Mouse (Mus musculus) midbrain, postnatal 0 days (tissue): ENCODE measurements around the gene Olfr539. TPM values are rescaled to one million over a fixed set of nuclear protein-coding genes. Genes with fewer than 3 reads are reported as not detected.

Experiments
- ATAC-seq: fragments of 200-750 bp; cut with Nextera tagmentation; 2 replicates; pipeline ENCODE4 v1.8.0; 2017; ENCODE audit warnings: moderate number of reproducible peaks, mild to moderate bottlenecking, moderate TSS enrichment, moderate library complexity; ENCODE audit not compliant: low FRiP score
- DNase-seq: peaks from one replicate; pipeline ENCODE4 v3.0.0-alpha.2; 2015; ENCODE audit warnings: low spot score
- H3K27ac ChIP-seq: fragments of 300-500 bp; sonication (generic); 2 replicates; pipeline ENCODE4 v1.5.1; 2014; ENCODE audit warnings: low read depth, mild to moderate bottlenecking, low read length, mixed read lengths
- H3K27me3 ChIP-seq: fragments of 300-500 bp; sonication (generic); 2 replicates; pipeline ENCODE4 v1.6.1; 2014; ENCODE audit warnings: low read length, control low read depth, mixed read lengths; ENCODE audit not compliant: insufficient read depth
- H3K36me3 ChIP-seq: fragments of 300-500 bp; sonication (generic); 2 replicates; pipeline ENCODE4 v1.6.1; 2014; ENCODE audit warnings: low read length, control low read depth, mixed read lengths; ENCODE audit not compliant: insufficient read depth
- H3K4me1 ChIP-seq: fragments of 300-500 bp; sonication (generic); 2 replicates; pipeline ENCODE4 v1.6.1; 2014; ENCODE audit warnings: mild to moderate bottlenecking, control low read depth, antibody characterized with exemption, low read length, mixed read lengths; ENCODE audit not compliant: insufficient read depth
- H3K4me2 ChIP-seq: fragments of 300-500 bp; sonication (generic); 2 replicates; pipeline ENCODE4 v1.6.1; 2014; ENCODE audit warnings: low read depth, mild to moderate bottlenecking, low read length, mixed read lengths; ENCODE audit not compliant: poor library complexity, severe bottlenecking
- H3K4me3 ChIP-seq: fragments of 300-500 bp; sonication (generic); 2 replicates; pipeline ENCODE4 v1.5.1; 2014; ENCODE audit warnings: low read depth, mild to moderate bottlenecking, low read length, moderate library complexity
- H3K9ac ChIP-seq: fragments of 300-500 bp; sonication (generic); replicated peaks from 2 replicates; pipeline ENCODE4 v1.6.1; 2014; ENCODE audit warnings: mild to moderate bottlenecking, low read length, moderate library complexity, mixed read lengths; ENCODE audit not compliant: poor library complexity, severe bottlenecking
- H3K9me3 ChIP-seq: fragments of 300-500 bp; sonication (generic); 2 replicates; pipeline ENCODE4 v1.6.1; 2016; ENCODE audit warnings: low read length, control low read depth
- CTCF ChIP-seq: IDR thresholded peaks from 2 replicates; pipeline ENCODE4 v1.5.1; 2016; ENCODE audit warnings: antibody characterized with exemption, mild to moderate bottlenecking
- polyA plus RNA-seq: library from polyadenylated mRNA; unstranded; fragments of >200 nt; fragmentation: Nextera tagmentation; extraction: Ambion mirVana; gene quantifications from 2 replicates; pipeline ENCODE4 v1.2.1, GENCODE M21; 2015
- total RNA-seq: library from RNA; depleted of rRNA; stranded (reverse); fragments of >200 nt; gene quantifications from 2 replicates; pipeline ENCODE4 v1.2.3, GENCODE M21; 2014; rRNA removed

Gene Olfr539
- total and polyA plus RNA-seq, 2 experiments from 2014 or later = 0.04 TPM; not detected in 1

GRCm38 (mm10) chr7:140725558-140725957, 65.8 kb downstream of the Olfr539 start:
- Histone ChIP-seq H3K4me3 (no peak overlapping the region), H3K27ac (no peak overlapping the region), H3K9ac (no peak overlapping the region), H3K4me1 (no peaks in the 10 kb centered on the region), H3K9me3 (no peaks in the 10 kb centered on the region), H3K4me2 (no peak overlapping the region), H3K36me3 (no peaks in the 10 kb centered on the region), H3K27me3 (no peaks in the 10 kb centered on the region)
- no peak for ATAC-seq
- no peak for DNase-seq
- no peak for TF ChIP-seq CTCF

Other genes with a start within 250 kb of the Olfr539 start
- gene Olfr532, start 238.3 kb upstream of the Olfr539 start, total RNA-seq = not detected in 2 replicates
- gene Olfr532, start 238.3 kb upstream of the Olfr539 start, polyA plus RNA-seq = not detected in 2 replicates
- gene Olfr533, start 196.6 kb upstream of the Olfr539 start, total RNA-seq = not detected in 2 replicates
- gene Olfr533, start 196.6 kb upstream of the Olfr539 start, polyA plus RNA-seq = not detected in 2 replicates
- gene Olfr535, start 175.7 kb upstream of the Olfr539 start, total RNA-seq = not detected in 2 replicates
- not detected in 2 replicates for gene Olfr535, start 175.7 kb upstream of the Olfr539 start, polyA plus RNA-seq
- 0.05 TPM in 1 of 2 replicates, not detected in the other for gene Olfr536, start 152.5 kb upstream of the Olfr539 start, total RNA-seq
- not detected in 2 replicates for gene Olfr536, start 152.5 kb upstream of the Olfr539 start, polyA plus RNA-seq
- not detected in 2 replicates for gene Olfr538, start 92.0 kb upstream of the Olfr539 start, total RNA-seq
- gene Olfr538, start 92.0 kb upstream of the Olfr539 start, polyA plus RNA-seq = not detected in 2 replicates
- not detected in 2 replicates for gene Olfr46, start 58.7 kb upstream of the Olfr539 start, total RNA-seq
- gene Olfr46, start 58.7 kb upstream of the Olfr539 start, polyA plus RNA-seq = not detected in 2 replicates
- not detected in 2 replicates for gene Olfr61, start 31.0 kb upstream of the Olfr539 start, total RNA-seq
- gene Olfr61, start 31.0 kb upstream of the Olfr539 start, polyA plus RNA-seq = not detected in 2 replicates
- not detected in 2 replicates for gene Olfr53, start 13.5 kb upstream of the Olfr539 start, total RNA-seq
- not detected in 2 replicates for gene Olfr53, start 13.5 kb upstream of the Olfr539 start, polyA plus RNA-seq
- gene Olfr45, start 22.0 kb downstream of the Olfr539 start, total RNA-seq = not detected in 2 replicates
- not detected in 2 replicates for gene Olfr45, start 22.0 kb downstream of the Olfr539 start, polyA plus RNA-seq
- gene Olfr541, start 37.3 kb downstream of the Olfr539 start, total RNA-seq = not detected in 2 replicates
- gene Olfr541, start 37.3 kb downstream of the Olfr539 start, polyA plus RNA-seq = not detected in 2 replicates
- gene Cyp2e1, start 103.8 kb downstream of the Olfr539 start, total RNA-seq = not detected in 2 replicates
- gene Cyp2e1, start 103.8 kb downstream of the Olfr539 start, polyA plus RNA-seq = not detected in 2 replicates
- 0.55 TPM in 1 of 2 replicates, not detected in the other for gene Syce1, start 127.9 kb downstream of the Olfr539 start, total RNA-seq
- gene Syce1, start 127.9 kb downstream of the Olfr539 start, polyA plus RNA-seq = 0.14 and 0.26 TPM in 2 replicates
- 30.0 and 37.6 TPM in 2 replicates for gene Zfp941, start 162.2 kb downstream of the Olfr539 start, total RNA-seq
- gene Zfp941, start 162.2 kb downstream of the Olfr539 start, polyA plus RNA-seq = 26.1 and 30.9 TPM in 2 replicates
- gene Urah, start 175.1 kb downstream of the Olfr539 start, total RNA-seq = 0.71 TPM in 1 of 2 replicates, not detected in the other
- 0.23 and 0.26 TPM in 2 replicates for gene Urah, start 175.1 kb downstream of the Olfr539 start, polyA plus RNA-seq
- not detected in 2 replicates for gene Scgb1c1, start 185.6 kb downstream of the Olfr539 start, total RNA-seq
- gene Scgb1c1, start 185.6 kb downstream of the Olfr539 start, polyA plus RNA-seq = not detected in 2 replicates
- gene Odf3, start 187.9 kb downstream of the Olfr539 start, total RNA-seq = not detected in 2 replicates
- 0.17 and 0.22 TPM in 2 replicates for gene Odf3, start 187.9 kb downstream of the Olfr539 start, polyA plus RNA-seq
- 0.27 and 2.5 TPM in 2 replicates for gene Gm45785, start 196.4 kb downstream of the Olfr539 start, total RNA-seq
- 0.20 TPM in 1 of 2 replicates, not detected in the other for gene Gm45785, start 196.4 kb downstream of the Olfr539 start, polyA plus RNA-seq
- gene Ric8a, start 197.0 kb downstream of the Olfr539 start, total RNA-seq = 81.2 and 127 TPM in 2 replicates
- gene Ric8a, start 197.0 kb downstream of the Olfr539 start, polyA plus RNA-seq = 91.8 and 98.1 TPM in 2 replicates
- 19.1 and 26.0 TPM in 2 replicates for gene Bet1l, start 197.6 kb downstream of the Olfr539 start, total RNA-seq
- gene Bet1l, start 197.6 kb downstream of the Olfr539 start, polyA plus RNA-seq = 49.9 and 53.9 TPM in 2 replicates
- gene Psmd13, start 222.0 kb downstream of the Olfr539 start, total RNA-seq = 107 and 136 TPM in 2 replicates
- 245 and 265 TPM in 2 replicates for gene Psmd13, start 222.0 kb downstream of the Olfr539 start, polyA plus RNA-seq
- 55.5 and 66.3 TPM in 2 replicates for gene Sirt3, start 222.4 kb downstream of the Olfr539 start, total RNA-seq
- 60.9 and 72.3 TPM in 2 replicates for gene Sirt3, start 222.4 kb downstream of the Olfr539 start, polyA plus RNA-seq
- gene Cox8b, start 240.5 kb downstream of the Olfr539 start, total RNA-seq = not detected in 2 replicates
- gene Cox8b, start 240.5 kb downstream of the Olfr539 start, polyA plus RNA-seq = not detected in 2 replicates